Mouse (Mus musculus) embryonic facial prominence, embryonic 10.5 days (tissue): ENCODE measurements around the gene Myo15b. TPM values are rescaled to one million over a fixed set of nuclear protein-coding genes. Genes with fewer than 3 reads are reported as not detected.

Experiments used
- DNase-seq: peaks from one replicate; pipeline ENCODE4 v3.0.0-alpha.2; 2017; ENCODE audit warnings: low spot score
- H3K27ac ChIP-seq: fragments of 300-500 bp; sonication (generic); replicated peaks from 2 replicates; pipeline ENCODE4 v1.5.1; 2016; ENCODE audit warnings: mild to moderate bottlenecking
- H3K27me3 ChIP-seq: fragments of 300-500 bp; sonication (generic); replicated peaks from 2 replicates; pipeline ENCODE4 v1.6.1; 2016; ENCODE audit warnings: low read depth, mild to moderate bottlenecking; ENCODE audit not compliant: poor library complexity, severe bottlenecking
- H3K36me3 ChIP-seq: fragments of 300-500 bp; sonication (generic); replicated peaks from 2 replicates; pipeline ENCODE4 v1.6.1; 2016; ENCODE audit warnings: mild to moderate bottlenecking, moderate library complexity
- H3K4me1 ChIP-seq: fragments of 300-500 bp; sonication (generic); 2 replicates; pipeline ENCODE4 v1.6.1; 2016
- H3K4me3 ChIP-seq: fragments of 300-500 bp; sonication (generic); 2 replicates; pipeline ENCODE4 v1.5.1; 2016; ENCODE audit warnings: mild to moderate bottlenecking, moderate library complexity
- H3K9me3 ChIP-seq: fragments of 300-500 bp; sonication (generic); 2 replicates; pipeline ENCODE4 v1.6.1; 2016; ENCODE audit warnings: mild to moderate bottlenecking
- WGBS: fragments of 180-500 bp; shearing (Covaris S2); methylation state at CpG from one replicate; pipeline ENCODE4 v1.1.7; 2016; 5-methylcytosine and 5-hydroxymethylcytosine counted together
- polyA plus RNA-seq: library from polyadenylated mRNA; unstranded; fragments of >200 nt; fragmentation: Nextera tagmentation; extraction: Ambion mirVana; gene quantifications from 2 replicates; pipeline ENCODE4 v1.2.1, GENCODE M21; 2016

Myo15b gene
- polyA plus RNA-seq, 1 experiment from 2014 or later = 0.07 TPM

DNA sequence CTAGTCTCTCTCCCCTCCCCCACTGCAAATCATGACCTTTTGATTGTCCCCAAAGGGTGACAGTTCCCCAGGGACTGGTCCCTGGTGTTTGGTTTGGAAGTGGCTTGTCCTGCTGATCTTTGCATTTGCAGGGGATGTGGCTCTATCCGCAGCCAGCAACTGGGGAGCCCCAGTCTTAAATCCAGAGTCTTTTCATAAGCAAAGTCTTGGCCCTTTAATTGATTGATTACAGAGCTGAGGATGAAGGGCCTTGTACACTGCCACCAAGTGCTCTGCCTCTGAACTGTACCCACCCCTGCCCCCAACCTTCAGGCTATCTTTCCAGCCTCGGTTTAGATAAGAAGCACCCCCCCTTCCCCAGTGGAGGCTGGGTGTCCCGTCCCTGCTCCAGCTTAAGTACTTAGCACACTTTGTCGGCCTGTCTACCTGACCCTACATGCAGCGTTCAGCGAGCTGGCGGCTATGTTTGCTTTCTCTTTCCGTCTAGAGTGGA is 25.1 kb upstream of the Myo15b start:
- Histone ChIP-seq H3K36me3 (no peaks in the 10 kb centered on the region), H3K27ac (peak overlapping the region; percentile 78), H3K4me3 (peak overlapping the region; percentile 26), H3K27me3 (peaks cover 64% of the 10 kb centered on the region), H3K9me3 (no peaks in the 10 kb centered on the region), H3K4me1 (peaks cover 93% of the 10 kb centered on the region)
- 11% methylated on average over 8 of the region's 8 CpGs for WGBS
- DNase-seq = peak; percentile 41

- H3K36me3 ChIP-seq = no peaks in the 10 kb centered on the region
- peak overlapping the region; percentile 52; the same call in 1 of the 2 replicates for H3K27ac ChIP-seq
- DNase-seq = no peak
- peaks cover 96% of the 10 kb centered on the region for H3K4me1 ChIP-seq
- peaks cover 55% of the 10 kb centered on the region for H3K27me3 ChIP-seq
- 58% methylated on average over 6 of the region's 6 CpGs for WGBS
- H3K9me3 ChIP-seq = no peaks in the 10 kb centered on the region
- no peak overlapping the region for H3K4me3 ChIP-seq
These were observed 24.2 kb upstream of the Myo15b start for GRCm38 (mm10) chr11:115834033-115834432.

DNA sequence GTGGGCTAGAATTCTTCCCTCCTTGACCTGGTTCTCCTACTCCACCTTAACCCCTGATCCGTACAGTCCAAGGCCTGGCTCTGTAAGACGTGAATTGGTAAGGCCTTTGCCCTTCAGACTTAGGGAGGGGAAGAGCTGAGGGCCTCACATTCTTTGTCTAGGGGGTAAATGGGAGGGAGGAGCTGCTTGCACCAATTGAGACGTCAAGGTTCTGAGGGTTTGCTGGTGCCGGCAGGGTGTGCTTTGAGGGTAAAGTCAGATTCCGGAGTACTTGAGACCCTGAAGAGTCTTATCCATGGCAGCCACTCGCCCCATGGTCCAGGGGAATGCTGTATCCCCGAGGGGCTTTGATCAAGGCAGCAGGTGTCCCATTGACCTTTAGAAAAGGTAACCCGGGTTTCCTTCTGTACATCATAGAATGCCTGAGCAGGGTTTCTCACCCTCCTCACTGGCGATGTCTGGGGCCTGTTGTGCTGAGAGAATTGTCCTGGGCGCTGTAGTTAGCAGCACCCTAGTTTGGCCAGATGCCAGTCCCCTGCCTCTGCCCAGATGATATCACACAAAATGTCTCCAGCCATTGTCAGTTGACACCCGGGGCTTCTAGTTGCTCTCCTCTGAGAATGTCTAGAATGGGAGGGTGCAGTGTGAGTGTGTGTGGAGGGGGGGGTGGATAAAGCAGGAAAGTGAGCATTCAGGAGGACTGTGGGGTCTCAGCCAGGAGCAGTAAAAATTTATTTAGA is 21.4 kb upstream of the Myo15b start:
- H3K4me1 ChIP-seq = peaks cover 88% of the 10 kb centered on the region
- peaks cover 28% of the 10 kb centered on the region for H3K27me3 ChIP-seq

GRCm38 (mm10) chr11:115837606-115838345 is 20.4 kb upstream of the Myo15b start:
- peaks cover 88% of the 10 kb centered on the region for H3K4me1 ChIP-seq
- H3K36me3 ChIP-seq = no peaks in the 10 kb centered on the region
- no peak overlapping the region for H3K4me3 ChIP-seq
- 92% methylated on average over 22 of the region's 22 CpGs for WGBS
- no peak overlapping the region for H3K27ac ChIP-seq
- DNase-seq = no peak
- H3K9me3 ChIP-seq = no peaks in the 10 kb centered on the region
- H3K27me3 ChIP-seq = 0 out of 2 replicates have a peak, but pooled peaks cover 23% of the 10 kb centered on the region

More for the DNA sequence above, 21.4 kb upstream of the Myo15b start:
- DNase-seq = no peak
- Histone ChIP-seq H3K27ac (no peak overlapping the region), H3K9me3 (no peaks in the 10 kb centered on the region), H3K36me3 (no peaks in the 10 kb centered on the region), H3K4me3 (no peak overlapping the region)
- 48% methylated on average over 11 of the region's 11 CpGs for WGBS

DNA sequence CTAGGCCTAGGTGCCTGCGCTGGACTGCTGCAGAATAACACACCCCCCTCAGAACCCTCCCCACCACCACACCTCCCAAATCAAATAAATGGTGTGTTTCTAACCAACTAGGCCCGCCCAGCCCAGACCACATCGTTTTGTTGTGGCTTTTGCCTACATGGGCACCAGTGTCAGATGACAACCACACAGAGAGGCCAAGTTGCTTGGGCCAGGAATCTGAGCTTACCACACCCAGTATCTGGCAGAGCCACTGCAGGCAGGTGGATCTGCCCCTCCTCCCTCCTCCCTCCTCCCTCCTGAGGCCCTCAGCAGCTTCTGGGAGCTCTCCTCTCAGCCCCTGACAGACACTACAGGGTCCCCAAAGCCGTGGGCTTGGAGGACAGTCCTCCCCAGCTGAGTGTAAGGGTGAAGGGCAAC is 19.3 kb upstream of the Myo15b start:
- no peaks in the 10 kb centered on the region for H3K36me3 ChIP-seq
- peak overlapping the region; percentile 68; the same call in 1 of the 2 replicates for H3K27ac ChIP-seq
- no peak overlapping the region for H3K4me3 ChIP-seq
- peak; percentile 40 for DNase-seq
- WGBS = 39% methylated on average over 4 of the region's 4 CpGs
- no peaks in the 10 kb centered on the region for H3K9me3 ChIP-seq
- peaks cover 87% of the 10 kb centered on the region for H3K4me1 ChIP-seq
- 0 out of 2 replicates have a peak, but pooled peaks cover 16% of the 10 kb centered on the region for H3K27me3 ChIP-seq

DNA sequence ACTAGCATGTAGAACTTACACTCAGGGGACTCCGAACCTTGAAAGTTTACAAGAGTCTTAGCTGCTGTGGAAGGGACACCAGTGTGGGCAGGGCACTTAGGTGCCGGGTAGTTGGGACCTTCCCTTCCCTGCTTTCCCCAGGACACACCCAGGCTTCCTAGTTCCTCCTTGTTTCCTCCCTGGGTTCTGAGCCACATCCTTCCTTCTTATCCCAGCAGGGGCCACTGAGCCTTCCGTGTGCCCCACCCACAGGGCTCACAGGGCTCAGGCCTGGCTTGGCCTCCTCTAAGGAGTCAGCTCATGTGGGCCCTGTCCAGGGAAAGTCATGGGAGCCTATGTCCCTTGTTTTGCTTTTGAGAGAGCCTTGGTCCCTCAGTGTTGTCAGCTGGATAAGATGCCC is 18.5 kb upstream of the Myo15b start:
- Histone ChIP-seq H3K27me3 (0 out of 2 replicates have a peak, but pooled peaks cover 16% of the 10 kb centered on the region), H3K9me3 (no peaks in the 10 kb centered on the region), H3K27ac (peak overlapping the region; percentile 68), H3K4me3 (no peak overlapping the region), H3K36me3 (no peaks in the 10 kb centered on the region), H3K4me1 (peaks cover 87% of the 10 kb centered on the region)
- WGBS = 46% methylated on average over 3 of the region's 3 CpGs
- DNase-seq = no peak

GRCm38 (mm10) chr11:115841044-115841443 is 17.2 kb upstream of the Myo15b start:
- Histone ChIP-seq H3K27ac (no peak overlapping the region), H3K36me3 (peaks cover 9% of the 10 kb centered on the region), H3K27me3 (0 out of 2 replicates have a peak, but pooled peaks cover 8% of the 10 kb centered on the region), H3K4me3 (no peak overlapping the region), H3K4me1 (peaks cover 80% of the 10 kb centered on the region), H3K9me3 (no peaks in the 10 kb centered on the region)
- WGBS = 83% methylated on average over 6 of the region's 6 CpGs
- DNase-seq = no peak

DNA sequence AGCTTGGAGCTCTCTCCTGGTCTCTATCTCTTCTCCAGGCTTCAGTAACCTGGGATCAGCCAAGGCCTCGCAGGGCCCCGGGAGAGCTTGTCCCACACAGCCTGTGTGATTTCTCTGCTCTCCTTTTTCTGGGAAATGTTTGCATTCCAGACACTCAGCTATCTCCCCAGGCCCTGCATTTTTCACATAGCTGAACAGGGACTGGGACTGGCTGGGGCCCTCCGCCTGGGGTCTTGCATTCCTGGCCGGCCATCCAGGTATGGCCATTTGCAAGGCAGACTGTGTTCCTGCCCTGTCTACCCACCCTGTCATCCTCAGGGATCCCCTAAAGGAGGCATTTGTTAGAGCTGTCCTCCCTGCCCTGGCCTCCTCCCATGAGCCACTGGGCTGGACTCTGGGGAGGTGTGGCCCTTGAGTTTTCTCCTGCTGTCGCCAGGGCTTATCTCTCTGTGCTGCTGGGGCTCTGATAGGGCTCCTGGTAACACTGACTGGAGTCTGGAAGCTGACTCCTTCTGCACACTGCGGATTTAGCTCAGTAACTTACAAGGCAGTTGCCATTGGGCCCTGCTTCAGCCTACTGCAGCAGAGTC is 16.1 kb upstream of the Myo15b start:
- DNase-seq = peak; percentile 67
- WGBS = 18% methylated on average over 6 of the region's 6 CpGs

DNA sequence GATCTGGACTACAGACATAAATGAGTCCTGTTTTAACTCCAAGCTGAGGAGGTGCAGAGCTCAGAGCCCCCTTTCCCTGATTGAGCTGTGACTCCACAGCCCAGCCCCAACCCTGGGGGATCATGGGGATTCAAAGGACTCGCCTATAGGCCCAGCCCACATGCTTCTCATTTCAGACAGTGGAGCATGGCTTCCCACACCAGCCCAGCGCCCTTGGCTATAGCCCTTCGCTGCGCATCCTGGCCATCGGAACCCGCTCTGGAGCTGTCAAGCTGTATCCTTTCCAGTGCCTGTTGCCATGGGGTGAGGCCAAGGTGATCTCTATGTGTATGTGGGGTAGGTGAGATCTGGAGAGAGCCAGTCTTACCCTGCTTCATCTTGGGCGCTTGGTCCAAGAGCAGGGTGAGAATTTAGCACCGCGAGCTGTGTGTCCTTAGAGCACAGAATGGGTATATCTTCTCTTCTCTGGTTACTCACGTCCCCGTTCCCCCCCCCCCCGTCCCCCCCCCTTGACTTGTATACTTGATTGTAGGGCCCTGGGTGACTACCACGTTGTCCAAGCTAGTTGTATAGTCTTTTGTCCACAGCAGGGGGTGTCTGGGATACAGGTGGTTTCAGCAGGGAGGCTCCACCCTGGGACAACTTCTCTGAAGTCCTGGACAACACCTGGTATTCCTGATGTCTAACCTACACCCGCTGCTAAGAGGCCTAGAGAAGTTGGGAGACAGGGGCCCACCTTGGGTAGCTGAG is 14.9 kb upstream of the Myo15b start:
- peak overlapping the region; percentile 82 for H3K27ac ChIP-seq
- no peak for DNase-seq
- H3K36me3 ChIP-seq = peaks cover 18% of the 10 kb centered on the region
- no peaks in the 10 kb centered on the region for H3K9me3 ChIP-seq
- no peaks in the 10 kb centered on the region for H3K27me3 ChIP-seq
- H3K4me1 ChIP-seq = peaks cover 60% of the 10 kb centered on the region
- no peak overlapping the region for H3K4me3 ChIP-seq
- WGBS = 80% methylated on average over 13 of the region's 14 CpGs

More for the DNA sequence above, 16.1 kb upstream of the Myo15b start:
- Histone ChIP-seq H3K27me3 (no peaks in the 10 kb centered on the region), H3K4me3 (peak overlapping the region; percentile 16; the same call in 1 of the 2 replicates), H3K9me3 (no peaks in the 10 kb centered on the region), H3K36me3 (peaks cover 14% of the 10 kb centered on the region), H3K27ac (peak overlapping the region; percentile 82), H3K4me1 (peaks cover 70% of the 10 kb centered on the region)

DNA sequence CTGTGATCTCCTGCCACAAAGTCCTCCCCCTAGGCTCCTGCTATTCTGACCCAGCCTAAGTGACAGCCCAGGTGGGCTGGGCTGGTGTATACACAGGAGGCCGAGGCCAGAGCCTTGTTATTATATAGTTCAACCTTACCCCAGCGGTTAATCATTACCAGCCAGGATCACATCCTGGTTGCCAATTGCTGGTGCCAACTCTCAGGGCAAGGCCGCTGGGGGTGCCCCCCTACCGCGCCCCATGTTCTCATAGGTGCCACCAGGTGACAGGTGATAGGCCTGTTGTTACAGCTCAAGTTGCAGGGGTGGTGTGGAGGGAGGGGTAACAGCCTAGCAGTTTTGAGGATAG is 14.3 kb upstream of the Myo15b start:
- Histone ChIP-seq H3K27ac (peak overlapping the region; percentile 60), H3K27me3 (no peaks in the 10 kb centered on the region), H3K4me1 (peaks cover 55% of the 10 kb centered on the region), H3K9me3 (no peaks in the 10 kb centered on the region), H3K4me3 (no peak overlapping the region), H3K36me3 (peaks cover 18% of the 10 kb centered on the region)
- DNase-seq = no peak
- WGBS = 81% methylated on average over 5 of the region's 5 CpGs

DNA sequence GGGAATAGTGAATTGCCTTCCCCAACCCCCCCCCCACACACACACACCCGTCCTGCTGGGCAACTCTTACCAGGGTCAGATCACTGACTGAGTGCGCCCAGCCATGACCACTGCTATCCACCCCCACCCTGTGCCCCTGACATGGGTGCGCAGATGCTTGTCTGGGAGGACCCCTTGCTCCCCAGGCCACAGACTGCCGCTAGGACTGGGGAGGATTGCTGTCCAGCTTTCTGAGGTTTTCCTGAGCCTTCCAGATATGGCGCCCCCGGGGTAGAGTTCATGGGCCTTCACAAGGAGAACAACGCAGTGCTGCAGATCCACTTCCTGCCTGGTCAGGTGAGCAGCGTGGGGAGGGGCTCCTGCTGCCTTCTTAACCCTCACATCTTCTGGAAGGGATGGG is 14.0 kb upstream of the Myo15b start:
- Histone ChIP-seq H3K27ac (peak overlapping the region; percentile 60), H3K36me3 (peaks cover 19% of the 10 kb centered on the region), H3K27me3 (no peaks in the 10 kb centered on the region), H3K4me3 (no peak overlapping the region), H3K9me3 (no peaks in the 10 kb centered on the region), H3K4me1 (peaks cover 51% of the 10 kb centered on the region)
- WGBS = 58% methylated on average over 8 of the region's 8 CpGs
- DNase-seq = no peak

- WGBS = 91% methylated on average over 2 of the region's 2 CpGs
- Histone ChIP-seq H3K4me3 (no peak overlapping the region), H3K4me1 (peaks cover 39% of the 10 kb centered on the region), H3K27ac (no peak overlapping the region), H3K27me3 (no peaks in the 10 kb centered on the region), H3K36me3 (peaks cover 34% of the 10 kb centered on the region), H3K9me3 (no peaks in the 10 kb centered on the region)
- DNase-seq = no peak
These were observed 12.4 kb upstream of the Myo15b start for GRCm38 (mm10) chr11:115845819-115846218.
